Mouse (Mus musculus) erythroid progenitor cell, adult 5-6 weeks (primary cell): ENCODE measurements around the gene Pdzd11. TPM values are rescaled to one million over a fixed set of nuclear protein-coding genes. Genes with fewer than 3 reads are reported as not detected.
A peak's percentile ranks its signal among the peaks of the same experiment; 100 is the strongest.

ENCODE experiments used
- ATAC-seq: replicated peaks from 2 replicates; pipeline ENCODE4 v1.8.0; 2016; ENCODE audit warnings: moderate number of reproducible peaks, mild to moderate bottlenecking, moderate TSS enrichment, inconsistent platforms; ENCODE audit not compliant: poor library complexity, low FRiP score, severe bottlenecking
- total RNA-seq, 2 experiments: library from RNA; stranded (forward) in 1 of 2; stranded (reverse) in 1 of 2; fragments of 150-400 nt in 1 of 2; fragments of 186-747, 209-891 nt in 1 of 2; gene quantifications; 2 replicates each; pipeline versions ENCODE4 v1.2.3 to v1.2.4; 2015 to 2017; ENCODE audit warnings: low replicate concordance in 2 of 2

Gene Pdzd11
- total RNA-seq (2015; ENCODE audit: low replicate concordance) (84.3 and 91.5 TPM in 2 replicates), total RNA-seq (2017; ENCODE audit: low replicate concordance) (49.3 and 52.7 TPM in 2 replicates)

DNA sequence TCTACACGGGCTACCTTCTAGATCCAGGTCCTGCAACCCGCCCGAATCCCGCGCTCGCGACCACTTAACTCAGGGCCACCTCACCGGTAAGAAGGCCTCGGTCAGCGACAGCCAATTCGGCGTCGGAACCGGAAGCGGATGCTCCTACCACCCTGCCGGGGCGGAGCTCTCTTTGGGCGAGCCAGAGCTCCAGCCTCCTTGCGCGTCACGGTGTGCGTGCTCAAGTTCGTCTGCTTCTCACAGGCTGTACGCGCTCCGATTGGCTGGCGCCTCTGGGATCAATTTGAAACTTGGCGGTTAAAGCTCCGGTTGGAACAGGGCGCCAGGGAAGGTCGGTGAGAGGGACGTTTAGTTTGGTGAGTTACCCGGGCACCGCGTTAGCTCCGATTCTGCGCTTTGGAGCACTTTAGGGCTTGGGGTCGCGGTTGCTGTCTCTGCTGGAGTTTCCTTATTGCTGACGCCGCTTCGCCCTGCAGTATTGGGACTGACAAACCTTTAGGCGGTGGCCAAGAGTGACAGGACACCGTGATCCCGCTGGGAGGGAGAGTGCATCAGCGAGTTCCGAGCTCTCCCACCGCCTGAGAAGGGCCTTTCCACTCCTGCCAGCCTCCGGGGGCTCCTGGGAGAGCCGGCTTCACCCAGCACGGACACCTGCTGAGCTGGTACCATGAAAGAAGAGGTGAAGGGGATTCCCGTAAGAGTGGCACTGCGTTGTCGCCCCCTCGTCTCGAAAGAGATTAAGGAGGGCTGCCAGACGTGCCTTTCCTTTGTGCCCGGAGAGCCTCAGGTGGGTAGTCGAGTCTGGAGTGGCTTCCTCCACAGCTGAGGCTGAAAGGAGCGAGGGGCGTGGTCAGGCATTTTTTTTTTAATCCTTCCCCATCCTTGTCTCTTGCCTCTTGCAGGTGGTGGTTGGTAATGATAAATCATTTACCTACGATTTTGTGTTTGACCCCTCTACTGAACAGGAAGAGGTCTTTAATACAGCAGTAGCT is at the start of gene Pdzd11:
Gene Pdzd11, minus strand, starts transcription at position 767 of the 992 bp plus-strand sequence.
- ATAC-seq: peak; percentile 99

DNA sequence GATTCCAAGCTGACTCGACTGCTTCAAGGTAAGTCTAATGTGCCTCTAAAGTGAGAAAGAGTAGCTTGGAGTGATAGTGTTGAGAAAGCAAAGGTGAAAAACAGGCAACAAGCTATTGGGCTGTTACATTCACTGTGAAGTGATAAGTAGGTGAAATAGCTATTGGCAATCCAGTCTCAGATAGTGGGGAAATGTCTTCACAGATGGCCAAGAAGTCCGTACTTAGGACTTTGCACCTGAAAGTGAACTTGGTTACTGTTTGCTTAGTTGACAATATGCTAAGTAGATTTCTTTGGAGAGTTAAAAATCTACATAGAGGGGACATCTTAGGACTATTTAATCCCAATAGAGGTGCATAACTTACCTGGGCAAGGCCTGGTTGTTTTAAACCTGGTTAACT is 38.5 kb upstream of the Pdzd11 start:
- ATAC-seq: no peak

DNA sequence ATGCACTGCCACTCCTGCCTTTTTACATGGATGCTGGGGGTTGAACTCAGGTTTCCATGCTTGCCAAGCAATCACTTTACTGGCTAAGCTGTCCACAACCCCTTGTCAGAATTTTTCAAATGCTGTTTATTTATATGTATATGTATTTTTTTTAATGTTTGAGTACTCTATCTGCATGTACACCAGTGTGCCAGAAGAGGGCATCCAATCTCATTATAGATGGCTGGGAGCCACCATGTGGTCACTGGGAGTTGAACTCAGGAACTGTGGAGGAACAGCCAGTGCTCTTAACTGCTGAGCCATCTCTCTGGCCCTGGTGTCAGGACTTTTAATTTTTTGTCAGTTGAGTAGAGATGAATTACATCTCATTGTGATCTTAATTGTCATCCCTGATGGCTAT is 26.5 kb upstream of the Pdzd11 start:
- ATAC-seq: no peak

DNA sequence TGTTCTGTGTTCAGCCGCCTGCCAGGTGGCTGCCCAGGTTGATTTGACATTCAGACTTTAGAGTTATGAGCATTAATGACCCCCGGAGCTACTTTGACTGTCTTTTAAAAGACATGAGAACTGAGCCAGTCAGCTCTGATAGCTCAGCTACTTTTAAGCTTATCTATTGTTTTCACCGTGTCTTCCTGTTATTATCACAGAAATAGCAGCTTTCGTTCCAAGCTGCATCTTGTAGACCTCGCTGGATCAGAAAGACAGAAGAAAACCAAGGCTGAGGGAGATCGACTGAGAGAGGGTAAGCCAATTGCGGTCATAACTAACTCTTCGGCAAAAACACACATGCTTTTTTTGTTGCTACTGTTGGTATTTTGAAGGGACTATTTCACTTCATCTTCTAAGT is 12.1 kb upstream of the Pdzd11 start:
- ATAC-seq: no peak

DNA sequence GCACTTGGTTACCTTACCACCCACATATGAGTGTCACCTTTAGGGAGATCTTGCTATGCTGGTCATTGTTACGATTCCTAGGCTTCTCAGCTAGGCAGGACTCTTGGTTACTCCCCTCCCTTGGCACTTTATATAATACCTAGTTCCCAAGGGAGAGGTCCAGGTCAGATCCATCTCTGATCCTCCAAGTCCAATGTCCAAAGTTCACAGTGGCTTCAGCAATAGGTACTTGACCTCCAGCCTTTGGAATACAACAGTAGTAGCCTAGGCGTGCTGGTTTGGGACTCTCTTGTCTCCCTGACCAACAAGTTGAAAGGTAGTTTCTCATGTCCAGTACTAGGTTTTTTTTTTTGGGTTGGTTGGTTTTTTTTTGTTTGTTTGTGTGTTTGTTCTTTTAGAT is 2.7 kb upstream of the Pdzd11 start:
- ATAC-seq: no peak

DNA sequence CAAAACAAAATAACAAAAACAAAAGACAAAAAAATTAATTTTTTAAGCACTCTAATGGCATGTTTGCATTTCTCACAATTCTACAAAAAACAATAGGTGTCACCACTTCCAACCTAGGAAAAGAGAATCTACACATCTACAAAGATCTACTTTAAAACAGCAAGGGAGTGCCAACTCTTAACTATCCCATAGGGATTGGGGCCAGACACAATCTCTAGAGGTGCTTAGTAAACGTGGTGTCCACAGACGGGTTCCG is 894 bp downstream of the Pdzd11 start, which contains the start of gene Kif4:
Gene Kif4, plus strand, starts transcription at position 192 of the 256 bp plus-strand sequence.
- ATAC-seq: no peak

GRCm38 (mm10) chrX:100625146-100625545 is 1.2 kb downstream of the Pdzd11 start:
- ATAC-seq: no peak

DNA sequence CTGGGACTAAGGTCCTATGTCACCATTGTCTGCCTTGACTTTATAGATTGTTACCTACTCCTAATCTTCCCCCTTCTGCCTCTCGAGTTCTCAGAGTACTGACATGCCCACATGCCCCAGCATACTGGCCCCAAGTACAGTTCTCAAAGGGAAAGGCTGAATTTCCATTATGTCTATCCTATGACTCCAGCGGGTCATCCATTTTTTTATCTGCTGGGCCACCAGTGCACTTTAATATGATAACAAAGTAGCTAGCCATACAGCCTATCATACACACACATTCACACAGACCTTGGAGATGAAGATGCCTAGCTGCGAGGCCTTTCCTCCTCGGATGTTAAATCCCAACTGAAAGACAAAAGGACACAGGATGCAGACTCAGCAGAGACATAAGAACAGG is 2.1 kb downstream of the Pdzd11 start:
- 0 out of 2 replicates have a peak, but pooled peaks have one; percentile 22 for ATAC-seq

DNA sequence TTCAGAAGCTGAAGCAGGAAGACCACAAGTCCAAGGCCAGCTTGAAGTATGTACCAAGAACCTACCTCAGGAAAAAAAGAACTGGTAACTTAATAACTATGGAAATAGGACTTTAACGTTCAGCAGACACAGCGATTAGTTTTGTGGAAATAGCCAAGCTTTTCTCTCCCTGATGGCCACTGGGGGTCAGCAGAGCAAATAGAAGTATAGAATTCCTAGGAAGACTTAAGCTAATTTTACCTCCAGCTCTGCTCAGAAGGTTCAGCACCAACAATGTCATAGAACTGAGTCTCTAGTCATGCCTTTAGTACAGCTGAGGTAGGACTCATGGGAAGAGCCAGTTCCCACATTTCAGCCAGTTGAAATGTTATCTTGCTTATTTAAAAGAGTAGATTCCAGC is 5.0 kb downstream of the Pdzd11 start:
- ATAC-seq: no peak

DNA sequence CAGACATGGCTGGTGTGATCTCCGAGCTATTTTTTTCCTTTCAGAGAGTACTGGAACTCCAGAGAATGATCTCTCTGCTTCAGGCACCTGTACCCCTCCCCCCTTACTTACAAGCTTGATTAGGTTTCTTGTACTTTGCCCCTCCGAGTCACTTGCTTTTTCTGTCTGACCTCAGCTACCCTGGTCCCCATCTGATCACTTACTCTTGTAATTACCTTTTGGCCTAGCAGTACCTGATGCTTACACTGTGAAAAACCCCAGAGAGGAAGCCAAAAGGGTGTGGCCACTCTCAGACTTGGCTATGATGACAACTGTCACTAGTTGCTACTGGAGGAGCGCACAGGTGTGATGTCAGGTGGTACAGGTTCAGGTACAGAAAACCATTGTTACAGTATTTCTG is 7.9 kb downstream of the Pdzd11 start:
- ATAC-seq: no peak

- ATAC-seq: no peak
Measured at GRCm38 (mm10) chrX:100605314-100605713, 21.1 kb downstream of the Pdzd11 start, which contains the start of gene Arr3. Gene Arr3 (plus strand): TSS chrX:100605497.

DNA sequence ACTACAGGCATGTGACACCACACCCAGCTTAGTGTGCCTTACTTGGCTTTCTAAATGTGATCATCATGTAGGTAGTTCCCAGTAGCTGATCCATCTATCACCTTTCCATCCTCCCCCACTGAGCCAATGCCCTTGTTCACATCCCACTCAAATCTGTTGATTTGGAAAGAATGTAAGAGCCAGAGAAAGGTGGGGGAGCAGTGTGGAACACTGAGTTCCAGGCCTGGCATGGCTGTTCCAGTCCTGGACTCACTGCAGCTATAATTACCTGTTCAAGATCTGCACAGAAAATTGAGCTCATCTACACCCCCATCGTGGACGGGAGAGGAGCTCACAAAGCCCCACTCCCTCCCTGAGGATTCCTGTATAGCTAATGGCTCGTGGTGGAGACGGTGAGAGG is 26.6 kb downstream of the Pdzd11 start:
- no peak for ATAC-seq

GRCm38 (mm10) chrX:100597439-100597838 is 28.9 kb downstream of the Pdzd11 start:
- no peak for ATAC-seq

- ATAC-seq: no peak
Measured at GRCm38 (mm10) chrX:100594791-100595190, 31.6 kb downstream of the Pdzd11 start, which contains the start of gene P2ry4. Gene P2ry4 (minus strand): TSS chrX:100594869.

Other genes starting within 250 kb of the Pdzd11 start
- gene Otud6a, start 197.6 kb downstream of the Pdzd11 start, total RNA-seq (2015; ENCODE audit: low replicate concordance): not detected in 2 replicates
- not detected in 2 replicates for gene Otud6a, start 197.6 kb downstream of the Pdzd11 start, total RNA-seq (2017; ENCODE audit: low replicate concordance)
- gene Awat2, start 183.9 kb downstream of the Pdzd11 start, total RNA-seq (2015; ENCODE audit: low replicate concordance): not detected in 2 replicates
- not detected in 2 replicates for gene Awat2, start 183.9 kb downstream of the Pdzd11 start, total RNA-seq (2017; ENCODE audit: low replicate concordance)
- 16.6 and 23.5 TPM in 2 replicates for gene Igbp1, start 132.3 kb downstream of the Pdzd11 start, total RNA-seq (2015; ENCODE audit: low replicate concordance)
- gene Igbp1, start 132.3 kb downstream of the Pdzd11 start, total RNA-seq (2017; ENCODE audit: low replicate concordance): 9.7 and 19.5 TPM in 2 replicates
- gene Dgat2l6, start 101.7 kb downstream of the Pdzd11 start, total RNA-seq (2015; ENCODE audit: low replicate concordance): 0.84 TPM in 1 of 2 replicates, not detected in the other
- gene Dgat2l6, start 101.7 kb downstream of the Pdzd11 start, total RNA-seq (2017; ENCODE audit: low replicate concordance): not detected in 2 replicates
- not detected in 2 replicates for gene Awat1, start 54.3 kb downstream of the Pdzd11 start, total RNA-seq (2015; ENCODE audit: low replicate concordance)
- 0.64 TPM in 1 of 2 replicates, not detected in the other for gene Awat1, start 54.3 kb downstream of the Pdzd11 start, total RNA-seq (2017; ENCODE audit: low replicate concordance)
- gene P2ry4, start 31.7 kb downstream of the Pdzd11 start, total RNA-seq (2015; ENCODE audit: low replicate concordance): not detected in 2 replicates
- gene P2ry4, start 31.7 kb downstream of the Pdzd11 start, total RNA-seq (2017; ENCODE audit: low replicate concordance): not detected in 2 replicates
- gene Arr3, start 21.1 kb downstream of the Pdzd11 start, total RNA-seq (2015; ENCODE audit: low replicate concordance): not detected in 2 replicates
- gene Arr3, start 21.1 kb downstream of the Pdzd11 start, total RNA-seq (2017; ENCODE audit: low replicate concordance): not detected in 2 replicates
- gene Kif4, start 831 bp downstream of the Pdzd11 start, total RNA-seq (2015; ENCODE audit: low replicate concordance): 137 and 151 TPM in 2 replicates
- gene Kif4, start 831 bp downstream of the Pdzd11 start, total RNA-seq (2017; ENCODE audit: low replicate concordance): 205 and 247 TPM in 2 replicates
- gene Gdpd2, start 103.3 kb upstream of the Pdzd11 start, total RNA-seq (2015; ENCODE audit: low replicate concordance): 1.3 and 9.7 TPM in 2 replicates
- gene Gdpd2, start 103.3 kb upstream of the Pdzd11 start, total RNA-seq (2017; ENCODE audit: low replicate concordance): 6.9 and 18.0 TPM in 2 replicates
- gene Dlg3, start 141.2 kb upstream of the Pdzd11 start, total RNA-seq (2015; ENCODE audit: low replicate concordance): 0.72 TPM in 1 of 2 replicates, not detected in the other
- 0.45 and 0.77 TPM in 2 replicates for gene Dlg3, start 141.2 kb upstream of the Pdzd11 start, total RNA-seq (2017; ENCODE audit: low replicate concordance)